Mouse (Mus musculus): ENCODE data around the gene Sun2. TPM values are rescaled to one million over a fixed set of nuclear protein-coding genes. Genes with fewer than 3 reads are reported as not detected.

Gene Sun2
- total and polyA plus RNA-seq, 3 experiments = 18.6 to 26.5 (median 22.3) TPM

DNA sequence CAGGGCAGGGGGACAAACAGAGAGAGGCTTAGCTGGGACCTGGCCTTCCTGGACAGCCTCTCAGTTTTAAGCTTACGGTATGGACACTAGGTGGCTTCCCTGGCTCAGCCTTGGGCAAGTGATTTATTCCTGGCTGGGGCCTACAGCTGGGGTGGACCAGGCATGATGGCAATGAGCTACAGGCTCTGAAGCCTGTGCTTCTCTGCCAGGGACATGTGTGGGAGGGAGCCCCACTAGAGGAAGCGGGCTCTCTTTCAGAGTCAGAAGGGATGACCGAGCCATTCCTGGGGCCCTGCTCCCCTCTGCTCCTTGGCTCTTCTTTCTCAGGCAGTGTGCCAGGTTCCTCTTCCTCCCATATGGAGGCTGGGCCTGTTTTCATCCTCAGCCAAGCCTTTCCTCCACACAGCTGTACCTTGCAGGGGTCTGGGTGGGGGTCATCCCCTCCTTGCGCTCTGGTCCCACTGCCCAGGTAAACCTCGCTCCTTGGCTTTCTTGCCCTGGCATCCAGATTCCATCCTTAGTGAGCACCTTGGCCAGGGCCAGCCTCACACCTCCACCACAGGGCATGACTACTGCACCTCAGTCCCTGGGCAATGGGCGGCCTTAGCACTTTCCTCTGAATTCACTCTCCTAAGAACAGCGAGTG, 21.4 kb upstream of the Sun2 start:
- H3K4me2 ChIP-seq (ENCODE audit: insufficient read depth, low read depth, poor library complexity, severe bottlenecking) = no peak overlapping the region
- no peak overlapping the region for H3K9ac ChIP-seq (ENCODE audit: insufficient read depth, low read depth)
- peaks cover 7 to 52% of the 10 kb centered on the region in 2 experiments for H3K36me3 ChIP-seq (replicated peaks in 1 of 2; ENCODE audit: control insufficient read depth in 1 of 2, insufficient read depth in 1 of 2, low read length in 1 of 2)
- no peak for DNase-seq (ENCODE audit: extremely low read depth)
- in situ Hi-C loops (cut with MboI; ENCODE audit: low pct_ligation_motif_present, low pct_unique_long_range_greater_than_20kb, low sequenced_read_pairs) = no loop called here
- TF ChIP-seq NELFE (IDR thresholded peaks at IDR 0.05; ENCODE audit: low read depth, low read length) = no peak
- no peak for TF ChIP-seq MYC (IDR thresholded peaks at IDR 0.05; ENCODE audit: low read depth, low read length)
- no peak for TF ChIP-seq TCF12 (IDR thresholded peaks at IDR 0.05; ENCODE audit: low read depth, low read length)
- no peak for TF ChIP-seq E2F4 (IDR thresholded peaks at IDR 0.05; ENCODE audit: insufficient replicate concordance, low read depth, low read length)
- no peak for TF ChIP-seq MEF2A (IDR thresholded peaks at IDR 0.05; ENCODE audit: borderline replicate concordance, low read depth, low read length)
- no peak for TF ChIP-seq IRF4 (IDR thresholded peaks at IDR 0.05; ENCODE audit: low read depth, low read length)
- no peaks in the 10 kb centered on the region for H3K79me2 ChIP-seq (replicated peaks; ENCODE audit: control insufficient read depth, extremely low read depth, insufficient read depth, poor library complexity, severe bottlenecking)
- H3K4me1 ChIP-seq (ENCODE audit: control insufficient read depth in 1 of 2, insufficient read depth in 2 of 2) = peaks cover 7 to 14% of the 10 kb centered on the region in 2 experiments; a peak in 3 of 4 replicates
- H3K9me3 ChIP-seq (replicated peaks; ENCODE audit: low read length) = no peaks in the 10 kb centered on the region
- dilution Hi-C loops (cut with MboI; ENCODE audit: extremely low pct_ligation_motif_present, extremely low pct_unique_long_range_greater_than_20kb, low sequenced_read_pairs) = no loop called here
- no peak overlapping the region for H3K4me3 ChIP-seq (replicated peaks in 1 of 3; ENCODE audit: low read depth in 2 of 3, low read length in 2 of 3, poor library complexity in 1 of 3)
- no peaks in the 10 kb centered on the region for H3K27me3 ChIP-seq (replicated peaks)
- no peak overlapping the region for H3K27ac ChIP-seq (ENCODE audit: insufficient read depth, low read depth)

- no peak overlapping the region for H3K4me3 ChIP-seq (replicated peaks in 1 of 3; ENCODE audit: low read depth in 2 of 3, low read length in 2 of 3, poor library complexity in 1 of 3)
- no peaks in the 10 kb centered on the region for H3K9me3 ChIP-seq (replicated peaks; ENCODE audit: low read length)
- no peaks in the 10 kb centered on the region for H3K79me2 ChIP-seq (replicated peaks; ENCODE audit: control insufficient read depth, extremely low read depth, insufficient read depth, poor library complexity, severe bottlenecking)
- peaks cover 7 to 52% of the 10 kb centered on the region in 2 experiments for H3K36me3 ChIP-seq (replicated peaks in 1 of 2; ENCODE audit: control insufficient read depth in 1 of 2, insufficient read depth in 1 of 2, low read length in 1 of 2)
- dilution Hi-C loops (cut with MboI; ENCODE audit: extremely low pct_ligation_motif_present, extremely low pct_unique_long_range_greater_than_20kb, low sequenced_read_pairs) (no loop called here), in situ Hi-C loops (cut with MboI; ENCODE audit: low pct_ligation_motif_present, low pct_unique_long_range_greater_than_20kb, low sequenced_read_pairs) (no loop called here)
- H3K4me1 ChIP-seq (ENCODE audit: control insufficient read depth in 1 of 2, insufficient read depth in 2 of 2) = peaks cover 0 to 6% of the 10 kb centered on the region in 2 experiments; a peak in 3 of 4 replicates
- no peak for TF ChIP-seq E2F4 (IDR thresholded peaks at IDR 0.05; ENCODE audit: insufficient replicate concordance, low read depth, low read length)
- no peak for TF ChIP-seq MAX (IDR thresholded peaks at IDR 0.05; ENCODE audit: low read length)
- no peak for TF ChIP-seq SIN3A (IDR thresholded peaks at IDR 0.05; ENCODE audit: low read length)
- TF ChIP-seq UBTF (IDR thresholded peaks at IDR 0.05; ENCODE audit: low read depth, low read length) = no peak
- no peak for TF ChIP-seq MAFK (IDR thresholded peaks at IDR 0.05; ENCODE audit: insufficient replicate concordance, low read length)
- no peak for TF ChIP-seq RCOR1 (conservative IDR thresholded peaks at IDR 0.05; ENCODE audit: low read depth, low read length)
- no peak for TF ChIP-seq TCF12 (IDR thresholded peaks at IDR 0.05; ENCODE audit: low read depth, low read length)
- TF ChIP-seq PAX5 (IDR thresholded peaks at IDR 0.05; ENCODE audit: low read length) = no peak
- TF ChIP-seq CHD1 (IDR thresholded peaks at IDR 0.05; ENCODE audit: low read depth, low read length) = no peak
- TF ChIP-seq ZKSCAN1 (IDR thresholded peaks at IDR 0.05; ENCODE audit: borderline replicate concordance, low read depth, low read length) = no peak
- no peak for TF ChIP-seq ZC3H11A (IDR thresholded peaks at IDR 0.05; ENCODE audit: low read depth, low read length)
- TF ChIP-seq BHLHE40 (IDR thresholded peaks at IDR 0.05; ENCODE audit: low read depth, low read length) = no peak
- TF ChIP-seq KAT2A (IDR thresholded peaks at IDR 0.05; ENCODE audit: insufficient replicate concordance, low read length) = no peak
- no peak for TF ChIP-seq MXI1 (IDR thresholded peaks at IDR 0.05; ENCODE audit: low read depth, low read length)
- TF ChIP-seq MAZ (IDR thresholded peaks at IDR 0.05; ENCODE audit: low read depth, low read length) = no peak
- no peak for TF ChIP-seq MEF2A (IDR thresholded peaks at IDR 0.05; ENCODE audit: borderline replicate concordance, low read depth, low read length)
- no peak for DNase-seq (ENCODE audit: extremely low read depth)
- H3K27ac ChIP-seq (ENCODE audit: insufficient read depth, low read depth) = no peak overlapping the region
- no peak overlapping the region for H3K9ac ChIP-seq (ENCODE audit: insufficient read depth, low read depth)
- no peak overlapping the region for H3K4me2 ChIP-seq (ENCODE audit: insufficient read depth, low read depth, poor library complexity, severe bottlenecking)
- H3K27me3 ChIP-seq (replicated peaks) = no peaks in the 10 kb centered on the region
Observed at GRCm38 (mm10) chr15:79763001-79763400, 20.7 kb upstream of the Sun2 start.

All from CH12.LX (cell line).